Mouse (Mus musculus) gastrocnemius, postnatal 14 days (tissue): ENCODE data around the gene Ltbp1. TPM values are rescaled to one million over a fixed set of nuclear protein-coding genes. Genes with fewer than 3 reads are reported as not detected.

Experiments
- DNase-seq: peaks from one replicate; pipeline ENCODE4 v3.0.0; 2021; ENCODE audit warnings: mixed read lengths
- intact Hi-C: fragments of 180-260 bp; cut with DNase I; formaldehyde crosslinking; loops from one replicate; pipeline ENCODE4 v1.15.1; 2025; ENCODE audit warnings: low total_unique reads
- total RNA-seq, 2 experiments: library from RNA; stranded (reverse); gene quantifications; 2 replicates each; pipeline ENCODE4 v1.2.3; 2021

The Ltbp1 gene
- total RNA-seq, 2 experiments from 2014 or later, result 18.4 to 18.7 TPM

- no peak for DNase-seq
- intact Hi-C loops, result no loop called here
These were observed 194.3 kb downstream of the Ltbp1 start for GRCm38 (mm10) chr17:75199694-75200093.

DNA sequence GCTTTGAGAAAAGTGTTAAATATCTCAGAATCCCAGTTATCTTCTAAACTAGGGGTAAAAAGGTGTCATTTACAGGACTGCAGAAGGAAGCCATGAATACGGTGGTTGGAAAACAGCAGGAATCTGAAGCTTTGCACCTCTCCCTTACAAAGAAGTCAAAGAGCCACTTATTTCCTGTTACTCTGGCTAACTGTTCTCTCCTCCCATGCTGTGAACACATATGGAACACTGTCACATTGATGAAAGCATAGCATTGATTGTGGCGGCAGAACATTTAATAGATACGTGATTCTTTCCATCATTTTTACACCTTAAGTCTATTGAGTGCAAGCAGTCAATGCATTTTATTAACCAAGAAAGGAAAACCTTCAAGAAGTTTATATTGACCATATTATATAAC lies 196.9 kb downstream of the Ltbp1 start:
- intact Hi-C loops, result no loop called here
- DNase-seq, result no peak

DNA sequence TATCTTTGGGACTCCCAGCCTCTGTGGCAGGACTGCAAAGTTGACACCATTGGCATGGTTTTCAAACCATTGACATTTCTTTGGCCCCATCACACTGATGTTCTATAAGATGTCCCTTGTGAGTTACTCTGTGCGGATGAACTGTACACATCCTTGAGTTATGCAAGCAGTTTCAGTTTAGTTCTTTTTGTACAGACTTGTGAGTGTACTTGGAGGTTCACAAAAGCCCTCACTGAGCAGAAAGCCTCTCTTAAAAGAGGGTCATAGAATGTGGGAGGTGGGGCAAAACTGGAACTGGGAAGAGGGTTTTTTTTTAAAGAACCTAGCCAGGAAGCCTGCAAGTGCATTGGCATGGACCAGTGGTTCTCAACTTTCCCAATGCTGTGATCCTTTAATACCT lies 198.7 kb downstream of the Ltbp1 start:
- intact Hi-C loops, result no loop called here
- no peak for DNase-seq

GRCm38 (mm10) chr17:75206281-75206680 lies 200.9 kb downstream of the Ltbp1 start:
- intact Hi-C loops, result no loop called here
- no peak for DNase-seq

GRCm38 (mm10) chr17:75208164-75208698 lies 202.9 kb downstream of the Ltbp1 start:
- DNase-seq, result no peak
- intact Hi-C loops, result no loop called here

DNA sequence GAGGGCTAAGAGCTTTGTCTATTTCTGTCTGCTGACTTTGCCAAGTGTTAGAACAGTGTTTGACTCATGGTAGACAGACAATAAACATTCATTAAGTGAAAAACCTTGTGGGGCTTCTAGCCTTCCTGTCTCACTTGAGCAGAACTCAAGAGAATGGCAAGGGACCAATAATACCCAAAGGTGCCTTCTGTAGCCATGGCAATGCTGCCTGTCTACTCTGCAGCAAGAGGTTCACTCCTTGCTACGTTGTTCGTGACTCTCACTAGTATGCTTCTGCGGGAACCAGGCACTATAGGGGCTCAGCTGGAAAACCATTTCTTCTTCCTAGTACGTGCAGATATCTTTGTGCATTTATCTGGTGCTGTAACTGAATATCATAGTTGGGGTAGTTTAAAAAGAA lies 205.2 kb downstream of the Ltbp1 start:
- DNase-seq, result no peak
- intact Hi-C loops, result no loop called here

- no peak for DNase-seq
- intact Hi-C loops, result no loop called here
These were observed 211.0 kb downstream of the Ltbp1 start for GRCm38 (mm10) chr17:75216362-75216761.

GRCm38 (mm10) chr17:75218700-75219099 lies 213.3 kb downstream of the Ltbp1 start:
- intact Hi-C loops, result no loop called here
- no peak for DNase-seq

DNA sequence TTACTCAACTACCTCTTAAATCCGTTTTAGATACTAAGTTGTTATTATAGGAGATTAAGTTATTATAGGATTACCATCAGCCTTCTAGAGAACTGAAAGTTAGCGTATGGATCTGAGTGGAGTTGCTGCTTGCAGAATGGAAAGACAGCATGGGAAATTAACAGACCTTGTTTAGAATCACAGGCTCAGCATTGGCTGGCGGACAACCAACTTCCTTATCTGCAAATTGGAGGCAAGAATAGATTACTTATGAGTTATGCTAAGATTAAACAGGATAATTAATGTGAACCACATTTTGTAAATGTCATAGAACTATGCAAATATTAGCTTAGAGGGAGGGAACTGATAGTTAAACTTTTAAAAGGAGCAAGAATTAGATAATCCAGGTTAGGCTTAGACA lies 223.0 kb downstream of the Ltbp1 start:
- intact Hi-C loops, result no loop called here
- DNase-seq, result no peak

GRCm38 (mm10) chr17:75233206-75233605 lies 227.8 kb downstream of the Ltbp1 start:
- no peak for DNase-seq
- intact Hi-C loops, result no loop called here

- no peak for DNase-seq
- intact Hi-C loops, result no loop called here
These were observed 228.6 kb downstream of the Ltbp1 start for GRCm38 (mm10) chr17:75233923-75234322.

- DNase-seq, result no peak
- intact Hi-C loops, result no loop called here
These were observed 230.4 kb downstream of the Ltbp1 start for GRCm38 (mm10) chr17:75235781-75236180.

DNA sequence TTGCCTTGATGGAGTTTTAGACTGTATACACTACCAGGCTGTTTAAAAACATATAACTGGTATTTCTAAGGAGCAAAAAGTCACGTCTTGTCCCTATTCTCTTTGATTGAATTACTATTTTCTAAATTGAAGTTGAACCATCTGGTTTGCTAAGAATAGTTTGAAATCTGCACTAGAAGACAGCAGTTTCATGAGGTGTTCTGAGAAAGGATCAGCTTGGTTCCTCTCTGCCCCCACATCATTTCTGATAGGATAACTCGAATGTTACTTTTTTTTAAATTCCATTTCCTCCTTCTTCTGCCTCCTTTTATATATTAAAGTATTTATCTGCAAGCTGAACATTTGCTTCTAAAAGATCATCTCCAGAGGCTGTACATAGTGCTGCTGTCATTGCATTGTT lies 231.2 kb downstream of the Ltbp1 start:
- no peak for DNase-seq
- intact Hi-C loops, result no loop called here

DNA sequence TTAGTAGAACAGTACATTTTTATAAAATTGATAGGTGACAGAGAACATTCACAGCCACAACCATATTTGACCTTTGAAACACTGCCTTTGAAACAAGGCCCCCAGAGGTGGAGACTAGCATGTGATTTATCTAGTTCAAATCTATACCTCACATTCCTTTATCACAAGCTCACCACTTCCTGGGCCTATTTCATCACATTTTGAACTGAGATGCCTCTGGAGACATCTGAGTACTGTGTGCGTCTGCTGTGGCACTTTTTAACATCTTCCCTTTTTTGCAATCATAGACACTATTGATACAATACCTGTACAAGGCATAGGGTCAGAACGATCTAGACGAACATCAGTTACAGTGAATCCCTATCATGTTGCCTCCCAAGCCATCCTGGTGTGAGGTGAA lies 232.1 kb downstream of the Ltbp1 start:
- intact Hi-C loops, result no loop called here
- DNase-seq, result no peak

DNA sequence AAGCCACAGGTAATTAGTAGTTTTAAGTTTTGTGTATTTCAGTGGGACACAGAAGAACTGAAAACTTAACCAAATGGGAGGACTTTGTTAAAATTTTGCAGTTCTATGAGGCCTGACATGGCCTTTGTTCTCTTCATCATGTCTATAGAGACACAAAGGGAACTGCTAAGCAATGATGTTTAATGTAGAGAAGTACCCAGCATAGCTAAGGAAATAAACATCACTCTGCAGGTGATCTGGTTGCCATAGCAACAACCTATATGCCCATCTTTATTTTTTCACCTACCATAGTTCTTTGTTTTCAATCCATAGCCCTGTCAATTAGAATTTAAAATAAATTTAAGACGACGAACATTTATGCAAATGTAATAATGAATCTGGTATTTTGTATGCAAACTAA lies 233.3 kb downstream of the Ltbp1 start:
- no peak for DNase-seq
- intact Hi-C loops, result no loop called here

DNA sequence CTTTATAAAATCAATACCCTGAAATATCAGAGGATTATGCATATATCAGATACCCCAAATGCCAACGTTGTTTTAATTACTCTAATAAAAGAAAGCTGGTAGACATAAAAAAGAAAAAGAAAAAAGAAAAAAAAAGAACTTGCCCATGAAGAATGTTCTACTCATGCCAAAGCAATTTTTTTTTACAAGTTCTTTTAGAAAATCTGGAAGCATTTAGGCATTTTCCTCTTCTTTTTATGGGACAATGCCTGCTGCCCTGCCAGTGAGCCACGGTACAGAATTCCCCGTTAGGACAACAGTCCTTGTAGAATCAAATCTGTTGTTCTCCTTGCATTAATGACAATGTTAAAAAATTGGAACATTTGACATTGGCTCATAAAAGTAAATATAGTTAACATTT lies 234.2 kb downstream of the Ltbp1 start:
- DNase-seq, result no peak
- intact Hi-C loops, result no loop called here

DNA sequence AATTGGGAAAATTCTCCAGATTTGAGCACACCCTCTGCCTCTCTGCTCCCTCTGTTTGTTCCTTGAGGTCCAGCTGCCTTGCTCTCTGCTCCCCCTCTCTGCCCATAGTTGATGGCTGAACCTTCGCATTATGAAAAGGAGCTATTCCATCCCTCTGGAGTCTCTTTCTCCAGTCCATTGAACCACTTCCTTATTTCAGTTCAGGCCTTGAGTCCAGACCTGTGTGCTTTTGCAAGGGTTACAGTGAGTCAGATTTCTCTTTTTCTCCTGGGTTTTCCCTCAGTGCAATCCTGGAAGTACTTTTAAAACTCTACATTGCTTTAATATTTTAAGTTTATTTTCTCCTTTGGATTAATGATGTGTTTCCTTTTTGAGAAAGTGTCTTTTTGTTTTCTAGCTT lies 236.7 kb downstream of the Ltbp1 start:
- no peak for DNase-seq
- intact Hi-C loops, result no loop called here

DNA sequence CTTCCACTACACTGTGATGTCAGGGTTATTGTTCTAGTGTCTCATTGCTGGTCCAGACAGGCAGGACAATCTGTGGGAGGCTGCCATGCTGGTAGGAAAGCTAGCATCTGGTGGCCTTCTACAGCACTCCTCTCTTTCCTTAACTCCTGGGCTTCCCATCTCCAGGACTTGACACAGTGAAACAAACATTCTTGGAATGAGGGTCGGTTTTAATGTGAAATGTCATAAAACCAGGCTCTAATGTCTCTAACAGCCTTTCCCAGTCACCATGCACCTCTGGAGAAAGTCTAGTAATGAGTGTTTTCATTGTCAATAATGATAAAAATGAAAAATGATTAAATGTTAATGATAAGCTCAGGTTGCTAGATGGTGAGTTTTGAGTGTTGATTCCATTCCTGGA lies 237.9 kb downstream of the Ltbp1 start:
- no peak for DNase-seq
- intact Hi-C loops, result no loop called here

- no peak for DNase-seq
- intact Hi-C loops, result no loop called here
These were observed 238.8 kb downstream of the Ltbp1 start for GRCm38 (mm10) chr17:75244148-75244547.

GRCm38 (mm10) chr17:75245085-75245484 lies 239.7 kb downstream of the Ltbp1 start:
- DNase-seq, result no peak
- intact Hi-C loops, result no loop called here

DNA sequence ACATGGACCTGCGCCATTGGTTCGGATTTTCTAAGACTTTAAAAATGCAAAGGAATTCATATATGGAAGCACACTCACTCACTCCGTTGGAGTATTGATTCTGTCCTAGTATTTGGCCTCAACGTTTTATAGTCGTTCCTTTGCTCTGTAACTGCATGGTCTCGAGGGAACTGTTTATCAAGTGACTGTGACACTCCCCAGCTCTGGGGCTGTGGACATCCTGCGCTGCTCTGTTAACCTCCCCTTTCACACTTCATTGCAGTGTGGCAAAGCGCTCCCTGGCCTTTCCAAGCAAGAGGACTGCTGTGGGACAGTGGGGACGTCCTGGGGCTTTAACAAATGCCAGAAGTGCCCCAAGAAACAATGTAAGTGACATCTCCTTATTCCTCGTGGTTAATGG lies 243.3 kb downstream of the Ltbp1 start:
- intact Hi-C loops, result no loop called here
- DNase-seq, result no peak

DNA sequence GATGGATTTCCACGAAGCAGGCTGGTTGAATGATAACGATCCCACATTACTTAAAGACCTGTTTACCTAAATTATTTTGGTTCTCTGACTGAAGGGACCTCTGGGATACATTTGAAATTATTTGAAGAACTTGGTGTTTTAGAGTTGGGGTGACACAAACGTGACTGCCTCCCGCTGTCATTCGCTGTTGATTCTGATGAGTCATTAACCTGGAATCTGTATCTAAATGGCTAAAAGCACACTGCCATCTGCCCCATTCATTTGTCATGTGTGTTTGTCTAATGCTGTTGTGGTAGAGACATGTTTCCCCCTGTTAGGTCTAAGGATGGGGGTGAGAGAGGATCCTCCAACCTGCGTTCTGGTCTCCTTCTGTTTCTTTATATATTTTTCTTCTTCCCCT lies 245.2 kb downstream of the Ltbp1 start:
- intact Hi-C loops, result no loop called here
- no peak for DNase-seq
